Mouse (Mus musculus) embryonic facial prominence, embryonic 12.5 days (tissue): ENCODE data around the gene Tbc1d9b. TPM values are rescaled to one million over a fixed set of nuclear protein-coding genes. Genes with fewer than 3 reads are reported as not detected.
"Not testable (repeated sequence)": the region's sequence is repeated elsewhere in the genome, so short reads cannot be mapped to it uniquely, and the experiment has no call there.

Source experiments
- ATAC-seq: fragments of 200-750 bp; cut with Nextera tagmentation; 2 replicates; pipeline ENCODE4 v1.8.0; 2017; ENCODE audit not compliant: insufficient number of reproducible peaks, insufficient read depth, low FRiP score, low TSS enrichment
- H3K27ac ChIP-seq: fragments of 300-500 bp; sonication (generic); 2 replicates; pipeline ENCODE4 v1.5.1; 2016; ENCODE audit warnings: mild to moderate bottlenecking
- H3K27me3 ChIP-seq: fragments of 300-500 bp; sonication (generic); 2 replicates; pipeline ENCODE4 v1.6.1; 2016; ENCODE audit warnings: mild to moderate bottlenecking, moderate library complexity
- H3K36me3 ChIP-seq: fragments of 300-500 bp; sonication (generic); 2 replicates; pipeline ENCODE4 v1.6.1; 2016; ENCODE audit warnings: mild to moderate bottlenecking
- H3K4me1 ChIP-seq: fragments of 300-500 bp; sonication (generic); 2 replicates; pipeline ENCODE4 v1.6.1; 2016
- H3K4me2 ChIP-seq: fragments of 300-500 bp; sonication (generic); replicated peaks from 2 replicates; pipeline ENCODE4 v1.6.1; 2016; ENCODE audit warnings: mild to moderate bottlenecking, moderate library complexity
- H3K4me3 ChIP-seq: fragments of 300-500 bp; sonication (generic); 2 replicates; pipeline ENCODE4 v1.5.1; 2016; ENCODE audit warnings: mild to moderate bottlenecking
- H3K9ac ChIP-seq: fragments of 300-500 bp; sonication (generic); 2 replicates; pipeline ENCODE4 v1.6.1; 2016; ENCODE audit warnings: mild to moderate bottlenecking, moderate library complexity
- H3K9me3 ChIP-seq: fragments of 300-500 bp; sonication (generic); 2 replicates; pipeline ENCODE4 v1.6.1; 2016; ENCODE audit warnings: mild to moderate bottlenecking, moderate library complexity
- WGBS: fragments of 180-500 bp; shearing (Covaris S2); methylation state at CpG from one replicate; pipeline ENCODE4 v1.1.7; 2016; 5-methylcytosine and 5-hydroxymethylcytosine counted together
- polyA plus RNA-seq: library from polyadenylated mRNA; unstranded; fragments of >200 nt; fragmentation: Nextera tagmentation; extraction: Ambion mirVana; gene quantifications from 2 replicates; pipeline ENCODE4 v1.2.1, GENCODE M21; 2016

The Tbc1d9b gene
- polyA plus RNA-seq = 50.7 and 51.2 TPM in 2 replicates

GRCm38 (mm10) chr11:50130811-50131766, at the start of gene Tbc1d9b:
Gene Tbc1d9b (plus strand): TSS chr11:50131396.
- no peaks in the 10 kb centered on the region for H3K9me3 ChIP-seq
- peak within 1 kb of the TSS; percentile 84 for H3K4me2 ChIP-seq
- H3K36me3 ChIP-seq = peaks cover 9% of the 10 kb centered on the region; the same call in 1 of the 2 replicates
- H3K4me3 ChIP-seq = peak within 1 kb of the TSS; percentile 91
- H3K27me3 ChIP-seq = no peaks in the 10 kb centered on the region
- WGBS = under 1% methylated on average over 73 of the region's 77 CpGs
- H3K9ac ChIP-seq = peak within 1 kb of the TSS; percentile 97
- H3K4me1 ChIP-seq = peaks cover 12% of the 10 kb centered on the region
- ATAC-seq = peak; percentile 88
- H3K27ac ChIP-seq = peak within 1 kb of the TSS; percentile 86

GRCm38 (mm10) chr11:50086211-50086610, 45.0 kb upstream of the Tbc1d9b start:
- peaks cover 25% of the 10 kb centered on the region for H3K36me3 ChIP-seq
- H3K27me3 ChIP-seq = no peaks in the 10 kb centered on the region
- H3K4me2 ChIP-seq = no peak overlapping the region
- H3K9ac ChIP-seq = no peak overlapping the region
- 87% methylated on average over 3 of the region's 3 CpGs for WGBS
- H3K27ac ChIP-seq = no peak overlapping the region
- ATAC-seq = no peak
- no peaks in the 10 kb centered on the region for H3K9me3 ChIP-seq
- H3K4me1 ChIP-seq = no peaks in the 10 kb centered on the region
- H3K4me3 ChIP-seq = no peak overlapping the region

- no peak for ATAC-seq
- Histone ChIP-seq H3K4me3 (no peak overlapping the region), H3K4me1 (no peaks in the 10 kb centered on the region), H3K27me3 (no peaks in the 10 kb centered on the region), H3K9me3 (no peaks in the 10 kb centered on the region), H3K4me2 (no peak overlapping the region), H3K9ac (no peak overlapping the region), H3K27ac (no peak overlapping the region), H3K36me3 (peaks cover 28% of the 10 kb centered on the region)
- WGBS = 89% methylated on average over 1 of the region's 1 CpGs
Observed at GRCm38 (mm10) chr11:50089840-50090239, 41.4 kb upstream of the Tbc1d9b start.

- Histone ChIP-seq H3K9ac (no peak overlapping the region), H3K36me3 (peaks cover 34% of the 10 kb centered on the region), H3K27me3 (no peaks in the 10 kb centered on the region), H3K4me1 (no peaks in the 10 kb centered on the region), H3K9me3 (no peaks in the 10 kb centered on the region), H3K4me3 (no peak overlapping the region), H3K27ac (no peak overlapping the region), H3K4me2 (no peak overlapping the region)
- no peak for ATAC-seq
- 67% methylated on average over 5 of the region's 5 CpGs for WGBS
Observed at GRCm38 (mm10) chr11:50090982-50091675, 40.1 kb upstream of the Tbc1d9b start.

- H3K4me2 ChIP-seq = no peak overlapping the region
- H3K36me3 ChIP-seq = peaks cover 34% of the 10 kb centered on the region
- no peak overlapping the region for H3K4me3 ChIP-seq
- H3K4me1 ChIP-seq = no peaks in the 10 kb centered on the region
- H3K9ac ChIP-seq = no peak overlapping the region
- H3K27ac ChIP-seq = no peak overlapping the region
- ATAC-seq = no peak
- H3K9me3 ChIP-seq = no peaks in the 10 kb centered on the region
- no peaks in the 10 kb centered on the region for H3K27me3 ChIP-seq
Observed at GRCm38 (mm10) chr11:50091681-50092080, 39.5 kb upstream of the Tbc1d9b start.

GRCm38 (mm10) chr11:50095661-50096060, 35.5 kb upstream of the Tbc1d9b start:
- peaks cover 44% of the 10 kb centered on the region for H3K36me3 ChIP-seq
- H3K4me2 ChIP-seq = no peak overlapping the region
- no peak overlapping the region for H3K4me3 ChIP-seq
- H3K9me3 ChIP-seq = no peaks in the 10 kb centered on the region
- H3K4me1 ChIP-seq = no peaks in the 10 kb centered on the region
- H3K27me3 ChIP-seq = no peaks in the 10 kb centered on the region
- no peak for ATAC-seq
- H3K9ac ChIP-seq = no peak overlapping the region
- no peak overlapping the region for H3K27ac ChIP-seq
- 91% methylated on average over 9 of the region's 9 CpGs for WGBS

GRCm38 (mm10) chr11:50097091-50097490, 34.1 kb upstream of the Tbc1d9b start:
- H3K27me3 ChIP-seq = no peaks in the 10 kb centered on the region
- H3K9ac ChIP-seq = no peak overlapping the region
- no peak overlapping the region for H3K27ac ChIP-seq
- ATAC-seq = no peak
- H3K4me1 ChIP-seq = no peaks in the 10 kb centered on the region
- no peak overlapping the region for H3K4me2 ChIP-seq
- H3K9me3 ChIP-seq = no peaks in the 10 kb centered on the region
- no peak overlapping the region for H3K4me3 ChIP-seq
- peaks cover 47% of the 10 kb centered on the region for H3K36me3 ChIP-seq
- WGBS = 92% methylated on average over 6 of the region's 6 CpGs

GRCm38 (mm10) chr11:50098961-50099481, 32.2 kb upstream of the Tbc1d9b start:
- H3K27me3 ChIP-seq = no peaks in the 10 kb centered on the region
- peaks cover 47% of the 10 kb centered on the region for H3K36me3 ChIP-seq
- no peaks in the 10 kb centered on the region for H3K4me1 ChIP-seq
- H3K9ac ChIP-seq = no peak overlapping the region
- WGBS = 88% methylated on average over 8 of the region's 8 CpGs
- no peak for ATAC-seq
- H3K4me2 ChIP-seq = no peak overlapping the region
- no peaks in the 10 kb centered on the region for H3K9me3 ChIP-seq
- no peak overlapping the region for H3K27ac ChIP-seq
- no peak overlapping the region for H3K4me3 ChIP-seq

- H3K4me2 ChIP-seq = no peak overlapping the region
- no peak overlapping the region for H3K9ac ChIP-seq
- ATAC-seq = no peak
- no peaks in the 10 kb centered on the region for H3K9me3 ChIP-seq
- no peaks in the 10 kb centered on the region for H3K27me3 ChIP-seq
- no peak overlapping the region for H3K27ac ChIP-seq
- peaks cover 50% of the 10 kb centered on the region for H3K36me3 ChIP-seq
- H3K4me3 ChIP-seq = no peak overlapping the region
- H3K4me1 ChIP-seq = no peaks in the 10 kb centered on the region
- 85% methylated on average over 2 of the region's 2 CpGs for WGBS
Observed at GRCm38 (mm10) chr11:50099692-50100091, 31.5 kb upstream of the Tbc1d9b start.

- Histone ChIP-seq H3K4me3 (no peak overlapping the region), H3K27ac (no peak overlapping the region), H3K4me2 (no peak overlapping the region), H3K27me3 (no peaks in the 10 kb centered on the region), H3K36me3 (peaks cover 50% of the 10 kb centered on the region), H3K9me3 (no peaks in the 10 kb centered on the region), H3K4me1 (no peaks in the 10 kb centered on the region), H3K9ac (no peak overlapping the region)
- WGBS = 88% methylated on average over 2 of the region's 2 CpGs
- ATAC-seq = no peak
Observed at GRCm38 (mm10) chr11:50100548-50101307, 30.5 kb upstream of the Tbc1d9b start.

- not testable (repeated sequence) for H3K27me3 ChIP-seq, H3K9me3 ChIP-seq, H3K27ac ChIP-seq, H3K4me2 ChIP-seq, H3K4me1 ChIP-seq, H3K9ac ChIP-seq, ATAC-seq, H3K4me3 ChIP-seq
- H3K36me3 ChIP-seq = peaks cover 44% of the 10 kb centered on the region
- 96% methylated on average over 4 of the region's 4 CpGs for WGBS
Observed at GRCm38 (mm10) chr11:50101962-50102361, 29.2 kb upstream of the Tbc1d9b start.
